Mouse (Mus musculus): Measurements from ENCODE around the gene Olfr846. TPM values are rescaled to one million over a fixed set of nuclear protein-coding genes. Genes with fewer than 3 reads are reported as not detected.

Olfr846 gene
- total RNA-seq (2012; rRNA removed) (not detected in 2 replicates), total RNA-seq (2014; rRNA removed) (not detected in 2 replicates), polyA plus RNA-seq (2012; ENCODE audit: insufficient read length, low read depth) (not detected in 2 replicates)

- dilution Hi-C loops (cut with MboI; ENCODE audit: extremely low pct_ligation_motif_present, extremely low pct_unique_long_range_greater_than_20kb, low sequenced_read_pairs) (no loop called here), in situ Hi-C loops (cut with MboI; ENCODE audit: low pct_ligation_motif_present, low pct_unique_long_range_greater_than_20kb, low sequenced_read_pairs) (no loop called here)
- no peak for TF ChIP-seq CTCF (conservative IDR thresholded peaks at IDR 0.05 in 1 of 2, IDR thresholded peaks at IDR 0.05 in 1 of 2; ENCODE audit: low read depth in 2 of 2, low read length in 2 of 2)
- no peak for TF ChIP-seq SMC3 (IDR thresholded peaks at IDR 0.05; ENCODE audit: low read depth, low read length)
- TF ChIP-seq POLR2AphosphoS2 (IDR thresholded peaks at IDR 0.05; ENCODE audit: low read depth, low read length), result no peak
- TF ChIP-seq NRF1 (IDR thresholded peaks at IDR 0.05; ENCODE audit: low read depth, low read length), result no peak
- TF ChIP-seq JUN (IDR thresholded peaks at IDR 0.05; ENCODE audit: insufficient read depth, low read depth, low read length), result no peak
- TF ChIP-seq MYC (IDR thresholded peaks at IDR 0.05; ENCODE audit: low read depth, low read length), result no peak
- TF ChIP-seq TBP (conservative IDR thresholded peaks at IDR 0.05; ENCODE audit: low read depth, low read length), result no peak
- TF ChIP-seq MAFK (IDR thresholded peaks at IDR 0.05; ENCODE audit: insufficient replicate concordance, low read length), result no peak
- TF ChIP-seq RAD21 (IDR thresholded peaks at IDR 0.05; ENCODE audit: low read depth, low read length), result no peak
- TF ChIP-seq MEF2A (IDR thresholded peaks at IDR 0.05; ENCODE audit: borderline replicate concordance, low read depth, low read length), result no peak
- no peak for TF ChIP-seq ZKSCAN1 (IDR thresholded peaks at IDR 0.05; ENCODE audit: borderline replicate concordance, low read depth, low read length)
- no peak for TF ChIP-seq IRF4 (IDR thresholded peaks at IDR 0.05; ENCODE audit: low read depth, low read length)
- TF ChIP-seq ZMIZ1 (IDR thresholded peaks at IDR 0.05; ENCODE audit: low read depth, low read length), result no peak
- TF ChIP-seq TCF12 (IDR thresholded peaks at IDR 0.05; ENCODE audit: low read depth, low read length), result no peak
- no peak for TF ChIP-seq ELF1 (IDR thresholded peaks at IDR 0.05; ENCODE audit: low read depth, low read length)
- TF ChIP-seq BHLHE40 (IDR thresholded peaks at IDR 0.05; ENCODE audit: low read depth, low read length), result no peak
- no peak for TF ChIP-seq MAZ (IDR thresholded peaks at IDR 0.05; ENCODE audit: low read depth, low read length)
- TF ChIP-seq EP300 (IDR thresholded peaks at IDR 0.05; ENCODE audit: low read length), result no peak
- TF ChIP-seq ETS1 (conservative IDR thresholded peaks at IDR 0.05; ENCODE audit: low read depth, low read length), result no peak
- no peaks in the 10 kb centered on the region for H3K79me2 ChIP-seq (replicated peaks; ENCODE audit: control insufficient read depth, extremely low read depth, insufficient read depth, poor library complexity, severe bottlenecking)
- H3K9me3 ChIP-seq (replicated peaks; ENCODE audit: low read length), result no peaks in the 10 kb centered on the region
- H3K36me3 ChIP-seq (replicated peaks in 1 of 2; ENCODE audit: control insufficient read depth in 1 of 2, insufficient read depth in 1 of 2, low read length in 1 of 2), result no peaks in the 10 kb centered on the region
- no peak within 1 kb of the TSS for H3K4me3 ChIP-seq (replicated peaks in 1 of 3; ENCODE audit: low read depth in 2 of 3, low read length in 2 of 3, poor library complexity in 1 of 3)
- no peak within 1 kb of the TSS for H3K4me2 ChIP-seq (ENCODE audit: insufficient read depth, low read depth, poor library complexity, severe bottlenecking)
- no peaks in the 10 kb centered on the region for H3K27me3 ChIP-seq (replicated peaks)
- H3K4me1 ChIP-seq (ENCODE audit: control insufficient read depth in 1 of 2, insufficient read depth in 2 of 2), result no peaks in the 10 kb centered on the region
- H3K9ac ChIP-seq (ENCODE audit: insufficient read depth, low read depth), result no peak within 1 kb of the TSS
- no peak for DNase-seq (ENCODE audit: extremely low read depth)
- H3K27ac ChIP-seq (ENCODE audit: insufficient read depth, low read depth), result no peak within 1 kb of the TSS
Observed at GRCm38 (mm10) chr9:19363905-19364304, at the start of gene Olfr846. Olfr846 (minus strand) TSS chr9:19364005.

- in situ Hi-C loops (cut with MboI; ENCODE audit: low pct_ligation_motif_present, low pct_unique_long_range_greater_than_20kb, low sequenced_read_pairs), result no loop called here
- no peak for TF ChIP-seq CTCF (conservative IDR thresholded peaks at IDR 0.05 in 1 of 2, IDR thresholded peaks at IDR 0.05 in 1 of 2; ENCODE audit: low read depth in 2 of 2, low read length in 2 of 2)
- no peak for TF ChIP-seq MXI1 (IDR thresholded peaks at IDR 0.05; ENCODE audit: low read depth, low read length)
- no peak for TF ChIP-seq ZC3H11A (IDR thresholded peaks at IDR 0.05; ENCODE audit: low read depth, low read length)
- no peak for TF ChIP-seq HCFC1 (IDR thresholded peaks at IDR 0.05; ENCODE audit: low read depth, low read length)
- TF ChIP-seq CHD2 (IDR thresholded peaks at IDR 0.05; ENCODE audit: low read length), result no peak
- TF ChIP-seq ZMIZ1 (IDR thresholded peaks at IDR 0.05; ENCODE audit: low read depth, low read length), result no peak
- TF ChIP-seq MYC (IDR thresholded peaks at IDR 0.05; ENCODE audit: low read depth, low read length), result no peak
- no peak for TF ChIP-seq MEF2A (IDR thresholded peaks at IDR 0.05; ENCODE audit: borderline replicate concordance, low read depth, low read length)
- TF ChIP-seq JUN (IDR thresholded peaks at IDR 0.05; ENCODE audit: insufficient read depth, low read depth, low read length), result no peak
- TF ChIP-seq KAT2A (IDR thresholded peaks at IDR 0.05; ENCODE audit: insufficient replicate concordance, low read length), result no peak
- no peak for TF ChIP-seq NRF1 (IDR thresholded peaks at IDR 0.05; ENCODE audit: low read depth, low read length)
- TF ChIP-seq RAD21 (IDR thresholded peaks at IDR 0.05; ENCODE audit: low read depth, low read length), result no peak
- no peak for TF ChIP-seq ELF1 (IDR thresholded peaks at IDR 0.05; ENCODE audit: low read depth, low read length)
- TF ChIP-seq NELFE (IDR thresholded peaks at IDR 0.05; ENCODE audit: low read depth, low read length), result no peak
- no peaks in the 10 kb centered on the region for H3K36me3 ChIP-seq (replicated peaks in 1 of 2; ENCODE audit: control insufficient read depth in 1 of 2, insufficient read depth in 1 of 2, low read length in 1 of 2)
- no peaks in the 10 kb centered on the region for H3K27me3 ChIP-seq (replicated peaks)
- H3K4me3 ChIP-seq (replicated peaks in 1 of 3; ENCODE audit: low read depth in 2 of 3, low read length in 2 of 3, poor library complexity in 1 of 3), result no peak within 1 kb of the TSS
- no peak within 1 kb of the TSS for H3K4me2 ChIP-seq (ENCODE audit: insufficient read depth, low read depth, poor library complexity, severe bottlenecking)
- dilution Hi-C loops (cut with MboI; ENCODE audit: extremely low pct_ligation_motif_present, extremely low pct_unique_long_range_greater_than_20kb, low sequenced_read_pairs), result no loop called here
- no peaks in the 10 kb centered on the region for H3K4me1 ChIP-seq (ENCODE audit: control insufficient read depth in 1 of 2, insufficient read depth in 2 of 2)
- H3K79me2 ChIP-seq (replicated peaks; ENCODE audit: control insufficient read depth, extremely low read depth, insufficient read depth, poor library complexity, severe bottlenecking), result no peaks in the 10 kb centered on the region
- no peaks in the 10 kb centered on the region for H3K9me3 ChIP-seq (replicated peaks; ENCODE audit: low read length)
- H3K27ac ChIP-seq (ENCODE audit: insufficient read depth, low read depth), result no peak within 1 kb of the TSS
- no peak for DNase-seq (ENCODE audit: extremely low read depth)
- no peak within 1 kb of the TSS for H3K9ac ChIP-seq (ENCODE audit: insufficient read depth, low read depth)
Observed at GRCm38 (mm10) chr9:19378569-19378968, 14.8 kb upstream of the Olfr846 start, which contains the start of gene Olfr847. Olfr847 (minus strand) TSS chr9:19378669.
